Mouse (Mus musculus) liver, postnatal 0 days (tissue): Measurements from ENCODE around the gene Ubxn7.

Experiments used
- CTCF ChIP-seq: sonication (generic); IDR thresholded peaks from 2 replicates; pipeline ENCODE4 v1.5.1; 2016; ENCODE audit warnings: antibody characterized with exemption, low read depth
- EP300 ChIP-seq: IDR thresholded peaks from 2 replicates; pipeline ENCODE4 v1.6.1; 2016; ENCODE audit warnings: antibody characterized with exemption, low read depth, mild to moderate bottlenecking

GRCm38 (mm10) chr16:32431926-32432325 is 99.9 kb downstream of the Ubxn7 start:
- TF ChIP-seq CTCF, result no peak
- no peak for TF ChIP-seq EP300
